Mouse (Mus musculus) CD8-positive naive resting alpha-beta T cell, adult 57 days (primary cell): Measurements from ENCODE around the gene Vmn1r13. TPM values are rescaled to one million over a fixed set of nuclear protein-coding genes. Genes with fewer than 3 reads are reported as not detected.

Experiments used
- total RNA-seq: library from RNA; stranded (reverse); gene quantifications from one replicate; pipeline ENCODE4 v1.2.4, GENCODE M21; 2023

The Vmn1r13 gene
- total RNA-seq = not detected

DNA sequence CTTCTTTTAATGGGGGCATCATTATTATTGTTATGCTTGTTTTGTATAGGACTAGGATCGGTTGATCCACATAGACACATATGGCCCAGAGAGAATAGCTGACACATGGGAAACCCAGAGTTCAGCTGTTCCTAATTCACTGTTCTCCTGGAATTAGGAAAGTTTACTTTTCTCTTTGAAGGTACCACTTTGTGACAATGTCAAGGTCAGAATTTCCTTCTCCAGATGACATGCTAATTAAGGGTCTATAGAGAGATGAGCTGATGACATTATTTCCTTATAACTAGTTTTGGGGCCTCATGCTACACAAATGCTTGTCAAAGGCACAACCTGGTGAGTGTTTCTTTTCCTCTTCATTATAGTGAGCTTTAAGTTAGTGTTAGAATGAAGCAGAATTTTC lies at the start of gene Vmn1r13:
Vmn1r13 (plus strand) TSS at position 301 of the 400 bp plus-strand sequence.

DNA sequence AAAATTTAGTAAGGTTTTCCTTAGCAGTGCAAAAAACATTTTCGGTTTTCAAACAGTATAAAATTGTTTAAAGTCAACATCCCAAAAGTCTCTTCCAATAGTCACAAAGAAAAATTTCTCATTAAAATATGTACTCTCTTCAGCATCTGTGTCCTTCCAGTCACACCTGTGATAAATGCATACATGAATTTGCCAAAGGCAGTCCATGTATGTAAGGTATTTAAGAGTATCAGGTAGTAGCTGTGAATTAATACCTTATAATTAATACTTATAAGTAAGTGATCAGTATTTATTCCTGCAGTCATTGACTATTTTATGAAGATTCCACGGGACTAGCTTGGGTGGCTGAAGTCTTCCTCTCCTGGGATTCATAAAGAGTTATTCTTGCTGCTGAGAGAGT lies 46.5 kb upstream of the Vmn1r13 start, which contains the start of gene Vmn1r12:
Vmn1r12 (plus strand) TSS at position 301 of the 400 bp plus-strand sequence.

DNA sequence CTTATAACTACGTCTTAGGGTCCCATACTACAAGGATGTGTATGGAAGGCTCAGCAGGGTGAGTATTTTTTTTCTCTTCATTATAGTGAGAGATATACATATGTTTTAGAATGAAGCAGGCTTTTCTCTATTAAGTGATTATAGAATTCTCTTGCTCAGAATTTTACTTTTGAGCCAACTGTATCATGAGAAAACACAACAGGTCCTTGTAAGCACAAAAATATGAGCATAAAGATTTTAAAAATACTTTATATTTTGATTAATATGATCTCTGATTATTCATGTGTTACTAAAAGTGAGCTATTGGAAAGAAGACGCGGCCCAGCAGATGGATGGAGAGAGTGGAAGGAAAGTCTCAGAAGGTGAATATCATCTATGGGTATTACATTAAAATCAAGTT lies 28.3 kb downstream of the Vmn1r13 start, which contains the start of gene Vmn1r14:
Vmn1r14 (plus strand) TSS at position 301 of the 400 bp plus-strand sequence.

DNA sequence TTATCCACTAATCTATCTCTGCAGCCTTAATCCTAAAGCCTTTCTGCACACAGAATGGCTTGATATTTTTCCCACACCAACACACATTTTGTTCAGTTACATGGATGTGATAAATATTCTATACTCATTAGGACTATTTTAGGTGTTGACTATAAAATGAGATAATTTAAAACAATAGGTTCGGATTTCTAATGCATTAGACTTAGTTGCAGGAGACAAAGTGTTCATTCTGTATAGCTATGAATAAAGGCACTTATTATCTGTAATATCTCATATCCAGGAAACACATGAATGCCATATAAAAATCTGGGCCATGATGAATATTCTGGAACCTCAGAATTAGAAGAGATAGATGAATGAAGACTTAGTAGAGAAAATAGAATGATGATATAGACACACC lies 54.6 kb downstream of the Vmn1r13 start, which contains the start of gene Vmn1r15:
Vmn1r15 (plus strand) TSS at position 301 of the 400 bp plus-strand sequence.

Other genes starting within 250 kb of the Vmn1r13 start
- not detected for gene Vmn1r5, start 233.0 kb upstream of the Vmn1r13 start, total RNA-seq
- not detected for gene Vmn1r6, start 206.0 kb upstream of the Vmn1r13 start, total RNA-seq
- not detected for gene Vmn1r7, start 178.0 kb upstream of the Vmn1r13 start, total RNA-seq
- gene Vmn1r8, start 171.0 kb upstream of the Vmn1r13 start, total RNA-seq = not detected
- not detected for gene Vmn1r9, start 136.5 kb upstream of the Vmn1r13 start, total RNA-seq
- not detected for gene Vmn1r10, start 93.8 kb upstream of the Vmn1r13 start, total RNA-seq
- gene Vmn1r11, start 69.8 kb upstream of the Vmn1r13 start, total RNA-seq = not detected
- gene Vmn1r12, start 46.4 kb upstream of the Vmn1r13 start, total RNA-seq = 0.06 TPM
- not detected for gene Vmn1r14, start 28.4 kb downstream of the Vmn1r13 start, total RNA-seq
- not detected for gene Vmn1r15, start 54.7 kb downstream of the Vmn1r13 start, total RNA-seq
- gene Vmn1r16, start 126.2 kb downstream of the Vmn1r13 start, total RNA-seq = not detected
- not detected for gene Vmn1r17, start 160.4 kb downstream of the Vmn1r13 start, total RNA-seq
- gene Vmn1r18, start 192.5 kb downstream of the Vmn1r13 start, total RNA-seq = not detected
- not detected for gene Vmn1r19, start 200.5 kb downstream of the Vmn1r13 start, total RNA-seq
- gene Vmn1r20, start 225.6 kb downstream of the Vmn1r13 start, total RNA-seq = not detected